Comparison of ENCODE assay signal across 8 mouse cellular contexts in genomic region chr11:98795714-98796514, GRCm38 (mm10). TPM values are rescaled to one million over a fixed set of nuclear protein-coding genes. Genes with fewer than 3 reads are reported as not detected.
A peak's percentile ranks its signal among the peaks of the same experiment; 100 is the strongest.
DNase-seq lines count a peak whose midpoint lies in the region; ATAC-seq and TF ChIP-seq lines count a peak whose summit lies in the region.

No protein-coding gene starts in this region.

- under 1% methylated on average over 35 of the region's 74 CpGs for WGBS in forebrain, embryonic 13.5 days
- under 1% methylated on average over 59 of the region's 74 CpGs for WGBS in hindbrain, embryonic 13.5 days
- WGBS in midbrain, postnatal 0 days: under 1% methylated on average over 67 of the region's 74 CpGs

- peak overlapping the region; percentile 100 for H3K9ac ChIP-seq in forebrain, embryonic 13.5 days
- H3K9ac ChIP-seq in hindbrain, embryonic 13.5 days: peak overlapping the region; percentile 100
- H3K9ac ChIP-seq in midbrain, postnatal 0 days (replicated peaks; ENCODE audit: low read length, poor library complexity, severe bottlenecking): peak overlapping the region; percentile 99

- TF ChIP-seq POLR2A in brain, embryonic 14.5 days (IDR thresholded peaks at IDR 0.05; ENCODE audit: borderline replicate concordance, extremely low read depth, insufficient read depth, insufficient read length, poor library complexity, severe bottlenecking): no peak

- H3K27ac ChIP-seq in forebrain, embryonic 13.5 days: peak overlapping the region; percentile 100
- H3K27ac ChIP-seq in hindbrain, embryonic 13.5 days: peak overlapping the region; percentile 100
- peak overlapping the region; percentile 100 for H3K27ac ChIP-seq in midbrain, postnatal 0 days (ENCODE audit: low read depth, low read length)

- peaks cover 25% of the 10 kb centered on the region for H3K36me3 ChIP-seq in forebrain, embryonic 13.5 days (ENCODE audit: poor library complexity, severe bottlenecking)
- peaks cover 19% of the 10 kb centered on the region for H3K36me3 ChIP-seq in hindbrain, embryonic 13.5 days
- peaks cover 18% of the 10 kb centered on the region for H3K36me3 ChIP-seq in midbrain, postnatal 0 days (ENCODE audit: insufficient read depth, low read length)

- H3K4me3 ChIP-seq in forebrain, embryonic 13.5 days: peak overlapping the region; percentile 100
- peak overlapping the region; percentile 100 for H3K4me3 ChIP-seq in hindbrain, embryonic 13.5 days
- peak overlapping the region; percentile 94 for H3K4me3 ChIP-seq in midbrain, postnatal 0 days (ENCODE audit: low read depth, low read length)

- peak overlapping the region; percentile 88 for H3K4me2 ChIP-seq in forebrain, embryonic 13.5 days
- peak overlapping the region; percentile 99 for H3K4me2 ChIP-seq in hindbrain, embryonic 13.5 days
- peak overlapping the region; percentile 73 for H3K4me2 ChIP-seq in midbrain, postnatal 0 days (ENCODE audit: low read depth, low read length, poor library complexity, severe bottlenecking)

- ATAC-seq in forebrain, embryonic 13.5 days: peak; percentile 46
- peak; percentile 56 for ATAC-seq in hindbrain, embryonic 13.5 days (ENCODE audit: low FRiP score)
- peak; percentile 35 for ATAC-seq in midbrain, postnatal 0 days (ENCODE audit: low FRiP score)

- H3K9me3 ChIP-seq in forebrain, embryonic 13.5 days (replicated peaks): no peaks in the 10 kb centered on the region
- no peaks in the 10 kb centered on the region for H3K9me3 ChIP-seq in hindbrain, embryonic 13.5 days
- no peaks in the 10 kb centered on the region for H3K9me3 ChIP-seq in midbrain, postnatal 0 days (ENCODE audit: low read length)

- TF ChIP-seq CTCF in brain, embryonic 14.5 days (IDR thresholded peaks at IDR 0.05; ENCODE audit: borderline replicate concordance, extremely low read depth, insufficient read depth, insufficient read length): 0 out of 2 replicates have a peak, but pooled peaks have one; percentile 0
- peak; percentile 33 for TF ChIP-seq CTCF in midbrain, postnatal 0 days (IDR thresholded peaks at IDR 0.05)

- peaks cover 46% of the 10 kb centered on the region for H3K4me1 ChIP-seq in forebrain, embryonic 13.5 days
- H3K4me1 ChIP-seq in hindbrain, embryonic 13.5 days (replicated peaks): peaks cover 50% of the 10 kb centered on the region
- 0 out of 2 replicates have a peak, but pooled peaks cover 3% of the 10 kb centered on the region for H3K4me1 ChIP-seq in midbrain, postnatal 0 days (ENCODE audit: insufficient read depth, low read length)

- no peaks in the 10 kb centered on the region for H3K27me3 ChIP-seq in forebrain, embryonic 13.5 days
- H3K27me3 ChIP-seq in hindbrain, embryonic 13.5 days: no peaks in the 10 kb centered on the region
- H3K27me3 ChIP-seq in midbrain, postnatal 0 days (ENCODE audit: insufficient read depth, low read length): no peaks in the 10 kb centered on the region

- DNase-seq in layer of hippocampus, postnatal 10 days (ENCODE audit: low spot score in 2 of 2): peak; percentile 43 to 63
- DNase-seq in layer of hippocampus, adult 18-20 months (ENCODE audit: low spot score in 2 of 2): no peak
- peak; percentile 67 for DNase-seq in brain, embryonic 14.5 days (ENCODE audit: low read depth)
- DNase-seq in liver: peak; percentile 73
- DNase-seq in midbrain, postnatal 0 days (ENCODE audit: low spot score): peak; percentile 32
- peak; percentile 27 for DNase-seq in thymus, postnatal 0 days (ENCODE audit: low spot score)

RNA-seq across cellular contexts. Expression of gene Msl1, which starts 0.6 kb away (rescaled TPM):
- total RNA-seq in layer of hippocampus, postnatal 10 days (2021): 100 to 1,000 TPM; 147 to 157 TPM
- 100 to 1,000 TPM; 178 to 183 TPM for total RNA-seq in layer of hippocampus, adult 18-20 months (2021)
- polyA plus RNA-seq in brain, embryonic 14.5 days (2012; rRNA removed): 92.1 and 104 TPM in 2 replicates
- polyA plus RNA-seq in forebrain, embryonic 13.5 days (2015; fragmentation: Nextera tagmentation; extraction: Ambion mirVana): 31.3 and 32.9 TPM in 2 replicates
- 31.5 and 33.0 TPM in 2 replicates for polyA plus RNA-seq in hindbrain, embryonic 13.5 days (2015; fragmentation: Nextera tagmentation; extraction: Ambion mirVana)
- total RNA-seq in midbrain, postnatal 0 days (2014; rRNA removed): 88.3 and 107 TPM in 2 replicates
- 22.3 and 25.8 TPM in 2 replicates for polyA plus RNA-seq in midbrain, postnatal 0 days (2015; fragmentation: Nextera tagmentation; extraction: Ambion mirVana)
- polyA plus RNA-seq in thymus, postnatal 0 days (2015; fragmentation: Nextera tagmentation; extraction: Ambion mirVana): 14.4 and 20.4 TPM in 2 replicates

RNA-seq across cellular contexts. Expression of gene Casc3, which starts 8.8 kb away (rescaled TPM):
- total RNA-seq in layer of hippocampus, postnatal 10 days (2021): 10 to 100 TPM; 65.8 to 66.3 TPM
- 10 to 100 TPM; 57.0 to 58.4 TPM for total RNA-seq in layer of hippocampus, adult 18-20 months (2021)
- 66.6 and 74.3 TPM in 2 replicates for polyA plus RNA-seq in brain, embryonic 14.5 days (2012; rRNA removed)
- polyA plus RNA-seq in forebrain, embryonic 13.5 days (2015; fragmentation: Nextera tagmentation; extraction: Ambion mirVana): 46.4 and 51.1 TPM in 2 replicates
- polyA plus RNA-seq in hindbrain, embryonic 13.5 days (2015; fragmentation: Nextera tagmentation; extraction: Ambion mirVana): 48.7 and 50.2 TPM in 2 replicates
- 29.4 and 32.2 TPM in 2 replicates for total RNA-seq in midbrain, postnatal 0 days (2014; rRNA removed)
- 34.0 and 39.7 TPM in 2 replicates for polyA plus RNA-seq in midbrain, postnatal 0 days (2015; fragmentation: Nextera tagmentation; extraction: Ambion mirVana)
- 21.8 and 23.8 TPM in 2 replicates for polyA plus RNA-seq in thymus, postnatal 0 days (2015; fragmentation: Nextera tagmentation; extraction: Ambion mirVana)

RNA-seq across cellular contexts. Expression of gene Nr1d1, which starts 20.8 kb away (rescaled TPM):
- 10 to 100 TPM; 39.1 to 41.5 TPM for total RNA-seq in layer of hippocampus, postnatal 10 days (2021)
- total RNA-seq in layer of hippocampus, adult 18-20 months (2021): 10 to 100 TPM; 66.6 to 84.3 TPM
- 3.6 and 4.1 TPM in 2 replicates for polyA plus RNA-seq in brain, embryonic 14.5 days (2012; rRNA removed)
- polyA plus RNA-seq in forebrain, embryonic 13.5 days (2015; fragmentation: Nextera tagmentation; extraction: Ambion mirVana): 2.1 and 2.3 TPM in 2 replicates
- 1.9 and 2.4 TPM in 2 replicates for polyA plus RNA-seq in hindbrain, embryonic 13.5 days (2015; fragmentation: Nextera tagmentation; extraction: Ambion mirVana)
- 7.1 and 11.0 TPM in 2 replicates for total RNA-seq in midbrain, postnatal 0 days (2014; rRNA removed)
- polyA plus RNA-seq in midbrain, postnatal 0 days (2015; fragmentation: Nextera tagmentation; extraction: Ambion mirVana): 12.3 and 14.3 TPM in 2 replicates
- polyA plus RNA-seq in thymus, postnatal 0 days (2015; fragmentation: Nextera tagmentation; extraction: Ambion mirVana): 2.6 and 3.0 TPM in 2 replicates

RNA-seq across cellular contexts. Expression of gene Rapgefl1, which starts 40.7 kb away (rescaled TPM):
- 100 to 1,000 TPM; 148 to 154 TPM for total RNA-seq in layer of hippocampus, postnatal 10 days (2021)
- total RNA-seq in layer of hippocampus, adult 18-20 months (2021): 100 to 1,000 TPM; 196 to 203 TPM
- 22.0 and 33.5 TPM in 2 replicates for polyA plus RNA-seq in brain, embryonic 14.5 days (2012; rRNA removed)
- polyA plus RNA-seq in forebrain, embryonic 13.5 days (2015; fragmentation: Nextera tagmentation; extraction: Ambion mirVana): 2.4 and 3.0 TPM in 2 replicates
- 6.2 and 7.0 TPM in 2 replicates for polyA plus RNA-seq in hindbrain, embryonic 13.5 days (2015; fragmentation: Nextera tagmentation; extraction: Ambion mirVana)
- 39.0 and 40.8 TPM in 2 replicates for total RNA-seq in midbrain, postnatal 0 days (2014; rRNA removed)
- 10.9 and 11.4 TPM in 2 replicates for polyA plus RNA-seq in midbrain, postnatal 0 days (2015; fragmentation: Nextera tagmentation; extraction: Ambion mirVana)
- polyA plus RNA-seq in thymus, postnatal 0 days (2015; fragmentation: Nextera tagmentation; extraction: Ambion mirVana): 0.86 and 1.1 TPM in 2 replicates

RNA-seq across cellular contexts. Expression of gene Thra, which starts 55.5 kb away (rescaled TPM):
- 1,000 to 10,000 TPM; 1,331 to 1,411 TPM for total RNA-seq in layer of hippocampus, postnatal 10 days (2021)
- total RNA-seq in layer of hippocampus, adult 18-20 months (2021): 1,000 to 10,000 TPM; 1,110 to 1,111 TPM
- 600 and 616 TPM in 2 replicates for polyA plus RNA-seq in brain, embryonic 14.5 days (2012; rRNA removed)
- 93.5 and 95.2 TPM in 2 replicates for polyA plus RNA-seq in forebrain, embryonic 13.5 days (2015; fragmentation: Nextera tagmentation; extraction: Ambion mirVana)
- 117 and 122 TPM in 2 replicates for polyA plus RNA-seq in hindbrain, embryonic 13.5 days (2015; fragmentation: Nextera tagmentation; extraction: Ambion mirVana)
- total RNA-seq in midbrain, postnatal 0 days (2014; rRNA removed): 774 and 843 TPM in 2 replicates
- polyA plus RNA-seq in midbrain, postnatal 0 days (2015; fragmentation: Nextera tagmentation; extraction: Ambion mirVana): 165 and 182 TPM in 2 replicates
- polyA plus RNA-seq in thymus, postnatal 0 days (2015; fragmentation: Nextera tagmentation; extraction: Ambion mirVana): 7.3 and 9.1 TPM in 2 replicates

Comparison
In these comparisons a context has a peak if more than half of its experiments do, and no peak if none do; other contexts are left out.
1. DNase-seq: peak in layer of hippocampus, postnatal 10 days (2 of 2), brain, embryonic 14.5 days (single experiment), liver (single experiment), midbrain, postnatal 0 days (single experiment) and thymus, postnatal 0 days (single experiment); none in layer of hippocampus, adult 18-20 months (0 of 2).
2. Peak in every context shown above with its lines, with median percentiles within 50 percentile points of each other: ATAC-seq, H3K27ac ChIP-seq, H3K4me2 ChIP-seq, H3K4me3 ChIP-seq and H3K9ac ChIP-seq.